Mouse (Mus musculus): ENCODE results near the gene Sos1.

- no peak for TF ChIP-seq CTCF (IDR thresholded peaks at IDR 0.05; ENCODE audit: borderline replicate concordance, extremely low read depth, insufficient read depth, insufficient read length)
- no peak for TF ChIP-seq POLR2A (IDR thresholded peaks at IDR 0.05; ENCODE audit: borderline replicate concordance, extremely low read depth, insufficient read depth, insufficient read length, poor library complexity, severe bottlenecking)
These were observed 44.6 kb downstream of the Sos1 start for GRCm38 (mm10) chr17:80435680-80436079.
